9 mouse cellular contexts compared by ENCODE assay signal in the genomic region with DNA sequence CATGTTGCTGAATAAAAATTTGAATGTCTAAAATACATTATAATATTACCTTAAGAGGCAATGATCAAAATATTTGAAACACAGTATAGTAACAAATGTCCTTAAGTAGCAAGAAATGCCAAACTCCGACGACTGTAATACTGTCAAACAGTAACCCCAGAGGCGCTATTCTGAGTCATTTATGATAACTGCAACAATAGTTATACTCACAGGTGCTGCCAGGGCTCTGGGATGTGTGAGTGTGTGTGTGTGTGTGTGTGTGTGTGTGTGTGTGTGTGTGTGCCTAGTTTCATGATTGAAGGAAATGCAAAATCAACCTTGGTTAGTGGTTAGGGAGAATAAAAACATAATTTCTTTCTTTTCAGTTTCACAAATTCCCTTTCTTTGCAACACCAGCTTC.
DNase-seq lines count a peak whose midpoint lies in the region; ATAC-seq and TF ChIP-seq lines count a peak whose summit lies in the region.
"Had no signal": no experiment of that assay in that cellular context is flagged by ENCODE, and none has a peak within 500 bp of the region (broad histone marks: within the 10 kb centered on the region; RNA-seq: fewer than 3 reads in every experiment).

No protein-coding gene starts in this region.

- H3K4me3 ChIP-seq in liver, adult 2 months (ENCODE audit: insufficient read depth, low read depth, low read length), result no peak overlapping the region
- no peak overlapping the region; the same call in 1 of the 2 replicates for H3K4me3 ChIP-seq in forebrain, embryonic 13.5 days
- H3K4me3 ChIP-seq in intestine, postnatal 0 days (ENCODE audit: low read depth, low read length), result no peak overlapping the region
- no peak overlapping the region for H3K4me3 ChIP-seq in stomach, embryonic 14.5 days (ENCODE audit: low read depth, low read length)

- 50% methylated on average over 3 of the region's 3 CpGs for WGBS in liver, adult 2 months
- WGBS in forebrain, embryonic 13.5 days, result 2% methylated on average over 3 of the region's 3 CpGs
- 10% methylated on average over 3 of the region's 3 CpGs for WGBS in intestine, postnatal 0 days
- 20% methylated on average over 3 of the region's 3 CpGs for WGBS in stomach, embryonic 14.5 days

- H3K27ac ChIP-seq in liver, adult 2 months (replicated peaks; ENCODE audit: insufficient read depth, low read depth, low read length), result 0 out of 2 replicates have a peak overlapping the region, but pooled peaks have one; percentile 9
- H3K27ac ChIP-seq in forebrain, embryonic 13.5 days, result peak overlapping the region; percentile 99
- no peak overlapping the region for H3K27ac ChIP-seq in intestine, postnatal 0 days (ENCODE audit: low read depth, low read length)
- no peak overlapping the region for H3K27ac ChIP-seq in stomach, embryonic 14.5 days (ENCODE audit: low read length)

- TF ChIP-seq POLR2A in liver, adult 2 months (IDR thresholded peaks at IDR 0.05; ENCODE audit: extremely low read depth, insufficient read depth, low read length), result no peak

- TF ChIP-seq CTCF in liver, adult 2 months (IDR thresholded peaks at IDR 0.05; ENCODE audit: low read depth, low read length), result no peak
- no peak for TF ChIP-seq CTCF in intestine, postnatal 0 days (IDR thresholded peaks at IDR 0.05; ENCODE audit: low read depth)

- no peak for DNase-seq in liver, adult 2 months (ENCODE audit: extremely low read depth, low read depth, low spot score)
- DNase-seq in liver, result no peak
- no peak for DNase-seq in thymus, postnatal 25 days
- DNase-seq in adrenal gland, postnatal 10 days, result no peak
- DNase-seq: right cerebral cortex, adult 18-20 months had no signal

- H3K9me3 ChIP-seq in forebrain, embryonic 13.5 days (replicated peaks), result no peaks in the 10 kb centered on the region; the same call in 1 of the 2 replicates
- no peaks in the 10 kb centered on the region for H3K9me3 ChIP-seq in intestine, postnatal 0 days (ENCODE audit: control insufficient read depth)
- H3K9me3 ChIP-seq in stomach, embryonic 14.5 days (ENCODE audit: control insufficient read depth, low read depth, low read length), result peaks cover 3% of the 10 kb centered on the region; the same call in 1 of the 2 replicates

- H3K4me2 ChIP-seq in forebrain, embryonic 13.5 days, result peak overlapping the region; percentile 60
- H3K4me2 ChIP-seq in intestine, postnatal 0 days (replicated peaks; ENCODE audit: low read depth), result peak overlapping the region; percentile 55
- peak overlapping the region; percentile 59; the same call in 1 of the 2 replicates for H3K4me2 ChIP-seq in stomach, embryonic 14.5 days (replicated peaks; ENCODE audit: low read depth, low read length)

- no peaks in the 10 kb centered on the region for H3K27me3 ChIP-seq in liver, adult 2 months (ENCODE audit: control insufficient read depth, insufficient read depth, low read length)
- no peaks in the 10 kb centered on the region for H3K27me3 ChIP-seq in forebrain, embryonic 13.5 days
- no peaks in the 10 kb centered on the region for H3K27me3 ChIP-seq in intestine, postnatal 0 days (replicated peaks; ENCODE audit: control insufficient read depth, insufficient read depth, low read length)
- no peaks in the 10 kb centered on the region for H3K27me3 ChIP-seq in stomach, embryonic 14.5 days (ENCODE audit: control insufficient read depth, insufficient read depth, low read length)

- H3K4me1 ChIP-seq in liver, adult 2 months (ENCODE audit: control insufficient read depth, insufficient read depth, low read length), result peaks cover 3% of the 10 kb centered on the region; the same call in 1 of the 2 replicates
- H3K4me1 ChIP-seq in forebrain, embryonic 13.5 days, result peaks cover 47% of the 10 kb centered on the region
- H3K4me1 ChIP-seq in intestine, postnatal 0 days (replicated peaks; ENCODE audit: control insufficient read depth, insufficient read depth, low read length), result peaks cover 13% of the 10 kb centered on the region; the same call in 1 of the 2 replicates
- peaks cover 13% of the 10 kb centered on the region; the same call in 1 of the 2 replicates for H3K4me1 ChIP-seq in stomach, embryonic 14.5 days (ENCODE audit: control insufficient read depth, insufficient read depth, low read length)

- H3K9ac ChIP-seq in liver, adult 2 months (ENCODE audit: low read depth, low read length), result no peak overlapping the region
- H3K9ac ChIP-seq in forebrain, embryonic 13.5 days, result peak overlapping the region; percentile 67; the same call in 1 of the 2 replicates
- no peak overlapping the region for H3K9ac ChIP-seq in intestine, postnatal 0 days (ENCODE audit: low read depth, low read length)
- no peak overlapping the region for H3K9ac ChIP-seq in stomach, embryonic 14.5 days (replicated peaks; ENCODE audit: low read depth, low read length)

- H3K79me2 ChIP-seq in liver, adult 2 months (ENCODE audit: control insufficient read depth, insufficient read depth, low read length), result no peaks in the 10 kb centered on the region

- H3K36me3 ChIP-seq in liver, adult 2 months (ENCODE audit: control insufficient read depth, insufficient read depth, low read length), result no peaks in the 10 kb centered on the region
- H3K36me3 ChIP-seq in forebrain, embryonic 13.5 days (ENCODE audit: poor library complexity, severe bottlenecking), result no peaks in the 10 kb centered on the region
- H3K36me3 ChIP-seq in intestine, postnatal 0 days (ENCODE audit: control insufficient read depth, insufficient read depth), result no peaks in the 10 kb centered on the region
- no peaks in the 10 kb centered on the region for H3K36me3 ChIP-seq in stomach, embryonic 14.5 days (ENCODE audit: control insufficient read depth, insufficient read depth, low read length)

- ATAC-seq in forebrain, embryonic 13.5 days, result no peak
- no peak for ATAC-seq in intestine, postnatal 0 days
- no peak for ATAC-seq in stomach, embryonic 14.5 days (ENCODE audit: insufficient number of reproducible peaks, insufficient read depth, low FRiP score, low read depth)
- ATAC-seq: inflammation-experienced regulatory T-cells, adult 6 months had no signal

Comparison
In these comparisons a context has a peak if more than half of its experiments do, and no peak if none do; other contexts are left out.
1. H3K27ac ChIP-seq: peak in liver, adult 2 months (single experiment) and forebrain, embryonic 13.5 days (single experiment); none in intestine, postnatal 0 days (single experiment) and stomach, embryonic 14.5 days (single experiment).
2. Peak in every context shown above with its lines, with median percentiles within 50 percentile points of each other: H3K4me2 ChIP-seq.